Mouse (Mus musculus): ENCODE data around the gene Kmt2e. TPM values are rescaled to one million over a fixed set of nuclear protein-coding genes. Genes with fewer than 3 reads are reported as not detected.

Kmt2e gene
- polyA plus RNA-seq, 1 experiment from 2014 or later = 178 TPM

DNA sequence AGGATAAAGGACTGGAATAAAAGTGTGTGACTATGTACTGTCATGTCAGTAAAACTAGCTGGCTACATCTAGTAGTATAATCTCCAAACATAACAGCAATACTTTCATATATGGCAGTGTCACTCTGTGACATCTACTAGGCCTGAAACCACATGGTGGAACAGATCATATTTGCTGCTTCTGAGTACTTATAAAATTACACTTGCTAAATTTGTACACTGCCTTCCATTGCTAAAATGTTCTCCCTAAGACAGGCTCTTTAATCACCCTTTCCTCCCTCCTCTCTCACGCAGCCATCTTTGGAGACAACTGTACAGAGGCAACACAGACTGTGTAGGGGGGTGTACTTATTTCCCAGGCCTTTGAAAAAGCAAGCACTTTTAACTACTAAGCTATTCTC, 13.8 kb upstream of the Kmt2e start:
- whole genome bisulfite sequencing = 23% methylated on average over 1 of the region's 1 CpGs
- Histone ChIP-seq H3K36me3 (peaks cover 18% of the 10 kb centered on the region; the same call in 1 of the 2 replicates), H3K9ac (replicated peaks) (no peak overlapping the region), H3K27ac (0 out of 2 replicates have a peak overlapping the region, but pooled peaks have one; percentile 35), H3K27me3 (no peaks in the 10 kb centered on the region), H3K4me1 (replicated peaks) (peaks cover 70% of the 10 kb centered on the region), H3K9me3 (no peaks in the 10 kb centered on the region), H3K4me2 (replicated peaks) (no peak overlapping the region), H3K4me3 (replicated peaks) (no peak overlapping the region)
- no peak for ATAC-seq

DNA sequence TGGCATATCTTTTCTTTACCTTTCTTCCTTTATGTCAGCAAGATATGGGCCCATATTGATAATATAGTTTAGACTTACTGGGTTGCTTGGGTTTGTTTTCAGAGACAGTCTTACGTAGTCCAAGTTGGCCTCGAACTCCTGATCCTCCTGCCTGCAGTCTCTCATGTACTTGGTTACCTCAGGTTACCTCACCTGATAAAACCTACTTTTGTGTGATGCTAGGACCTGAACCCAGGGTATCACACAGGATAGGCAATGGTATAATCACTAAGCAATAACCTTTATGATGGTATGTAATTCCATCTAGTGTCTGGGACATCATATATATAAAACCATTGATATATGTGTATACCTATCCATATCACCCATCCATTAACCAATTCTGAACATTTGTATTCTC, 12.8 kb upstream of the Kmt2e start:
- ATAC-seq = no peak
- H3K4me3 ChIP-seq (replicated peaks) = no peak overlapping the region
- no peaks in the 10 kb centered on the region for H3K27me3 ChIP-seq
- H3K4me1 ChIP-seq (replicated peaks) = peaks cover 70% of the 10 kb centered on the region
- WGBS = 100% methylated on average over 2 of the region's 2 CpGs
- H3K9me3 ChIP-seq = no peaks in the 10 kb centered on the region
- H3K9ac ChIP-seq (replicated peaks) = no peak overlapping the region
- H3K4me2 ChIP-seq (replicated peaks) = no peak overlapping the region
- H3K36me3 ChIP-seq = peaks cover 19% of the 10 kb centered on the region
- H3K27ac ChIP-seq = no peak overlapping the region

- WGBS = 86% methylated on average over 3 of the region's 3 CpGs
- no peak overlapping the region for H3K4me3 ChIP-seq (replicated peaks)
These were observed 11.2 kb upstream of the Kmt2e start for GRCm38 (mm10) chr5:23423036-23423435.

GRCm38 (mm10) chr5:23427501-23427900, 6.7 kb upstream of the Kmt2e start:
- Histone ChIP-seq H3K9ac (replicated peaks) (no peak overlapping the region), H3K9me3 (no peaks in the 10 kb centered on the region), H3K36me3 (peaks cover 19% of the 10 kb centered on the region), H3K27me3 (no peaks in the 10 kb centered on the region), H3K4me2 (replicated peaks) (peak overlapping the region; percentile 16; the same call in 1 of the 2 replicates), H3K27ac (0 out of 2 replicates have a peak overlapping the region, but pooled peaks have one; percentile 44), H3K4me1 (replicated peaks) (peaks cover 69% of the 10 kb centered on the region), H3K4me3 (replicated peaks) (no peak overlapping the region)
- ATAC-seq = no peak
- WGBS = 35% methylated on average over 1 of the region's 1 CpGs

More at GRCm38 (mm10) chr5:23423036-23423435, 11.2 kb upstream of the Kmt2e start:
- Histone ChIP-seq H3K27ac (no peak overlapping the region), H3K27me3 (no peaks in the 10 kb centered on the region), H3K9ac (replicated peaks) (no peak overlapping the region), H3K4me2 (replicated peaks) (no peak overlapping the region), H3K9me3 (no peaks in the 10 kb centered on the region), H3K36me3 (peaks cover 22% of the 10 kb centered on the region), H3K4me1 (replicated peaks) (peaks cover 69% of the 10 kb centered on the region)
- ATAC-seq = no peak

- Histone ChIP-seq H3K4me2 (replicated peaks) (peak overlapping the region; percentile 91), H3K4me3 (replicated peaks) (peak overlapping the region; percentile 99), H3K27me3 (no peaks in the 10 kb centered on the region), H3K36me3 (peaks cover 4% of the 10 kb centered on the region; the same call in 1 of the 2 replicates), H3K9me3 (no peaks in the 10 kb centered on the region), H3K27ac (peak overlapping the region; percentile 77), H3K4me1 (replicated peaks) (peaks cover 45% of the 10 kb centered on the region), H3K9ac (replicated peaks) (peak overlapping the region; percentile 65)
- 13% methylated on average over 10 of the region's 10 CpGs for WGBS
- ATAC-seq = no peak
These were observed 3.0 kb upstream of the Kmt2e start for GRCm38 (mm10) chr5:23431070-23431864.

DNA sequence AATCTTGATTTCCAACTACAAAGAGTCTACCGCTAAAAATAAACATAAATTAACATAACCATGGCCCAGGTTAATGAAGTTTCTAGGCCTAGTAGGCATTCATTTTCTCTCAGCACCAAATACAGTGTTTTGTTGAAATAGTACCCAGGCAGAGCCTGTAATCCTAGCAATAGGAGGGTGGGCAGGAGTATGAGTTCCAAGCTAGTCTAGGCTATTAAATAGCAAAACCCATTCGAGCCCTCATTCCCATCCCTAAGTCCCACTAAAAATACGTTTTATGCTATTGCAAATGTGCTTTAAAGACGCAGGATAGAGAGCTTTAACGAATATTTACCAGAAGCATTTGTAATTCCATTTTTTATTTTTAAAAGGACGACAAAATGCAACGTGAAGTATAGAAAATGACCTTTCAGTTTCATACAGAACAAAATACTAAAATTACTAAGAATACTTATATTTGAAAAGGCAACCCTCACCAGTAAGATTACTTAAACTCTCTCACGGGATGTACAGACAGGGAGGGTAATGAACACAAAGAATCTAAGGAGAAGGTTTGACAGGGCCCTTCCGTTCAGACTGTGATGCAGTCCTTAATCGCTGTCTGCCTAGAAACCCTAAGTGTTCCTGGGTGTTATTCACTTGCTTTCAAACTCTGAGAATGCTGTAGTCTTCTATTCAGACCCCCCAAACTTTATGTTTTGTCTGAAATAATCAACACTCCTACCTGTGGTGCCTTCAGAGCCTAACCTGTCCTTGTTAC, 2.1 kb upstream of the Kmt2e start:
- 2% methylated on average over 10 of the region's 10 CpGs for WGBS
- peak overlapping the region; percentile 100 for H3K27ac ChIP-seq
- peak overlapping the region; percentile 91 for H3K4me2 ChIP-seq (replicated peaks)
- H3K27me3 ChIP-seq = no peaks in the 10 kb centered on the region
- 0 out of 2 replicates have a peak, but pooled peaks have one; percentile 0 for ATAC-seq
- no peaks in the 10 kb centered on the region for H3K9me3 ChIP-seq
- H3K4me3 ChIP-seq (replicated peaks) = peak overlapping the region; percentile 99
- H3K9ac ChIP-seq (replicated peaks) = peak overlapping the region; percentile 100
- H3K36me3 ChIP-seq = no peaks in the 10 kb centered on the region
- peaks cover 40% of the 10 kb centered on the region for H3K4me1 ChIP-seq (replicated peaks)

GRCm38 (mm10) chr5:23432708-23433645, 1.3 kb upstream of the Kmt2e start:
- peak overlapping the region; percentile 99 for H3K4me3 ChIP-seq (replicated peaks)

GRCm38 (mm10) chr5:23434598-23435481, 599 bp downstream of the Kmt2e start:
- H3K9ac ChIP-seq (replicated peaks) = peak overlapping the region; percentile 100
- under 1% methylated on average over 46 of the region's 46 CpGs for WGBS
- H3K9me3 ChIP-seq = no peaks in the 10 kb centered on the region
- no peak for ATAC-seq
- H3K36me3 ChIP-seq = no peaks in the 10 kb centered on the region
- peaks cover 28% of the 10 kb centered on the region for H3K4me1 ChIP-seq (replicated peaks)
- peak overlapping the region; percentile 99 for H3K4me3 ChIP-seq (replicated peaks)
- H3K27ac ChIP-seq = peak overlapping the region; percentile 100
- H3K27me3 ChIP-seq = no peaks in the 10 kb centered on the region
- H3K4me2 ChIP-seq (replicated peaks) = peak overlapping the region; percentile 91

More at GRCm38 (mm10) chr5:23432708-23433645, 1.3 kb upstream of the Kmt2e start:
- WGBS = under 1% methylated on average over 60 of the region's 61 CpGs
- Histone ChIP-seq H3K9me3 (no peaks in the 10 kb centered on the region), H3K9ac (replicated peaks) (peak overlapping the region; percentile 100), H3K4me2 (replicated peaks) (peak overlapping the region; percentile 91), H3K27me3 (no peaks in the 10 kb centered on the region), H3K4me1 (replicated peaks) (peaks cover 38% of the 10 kb centered on the region), H3K27ac (peak overlapping the region; percentile 100), H3K36me3 (no peaks in the 10 kb centered on the region)
- peak; percentile 92 for ATAC-seq

DNA sequence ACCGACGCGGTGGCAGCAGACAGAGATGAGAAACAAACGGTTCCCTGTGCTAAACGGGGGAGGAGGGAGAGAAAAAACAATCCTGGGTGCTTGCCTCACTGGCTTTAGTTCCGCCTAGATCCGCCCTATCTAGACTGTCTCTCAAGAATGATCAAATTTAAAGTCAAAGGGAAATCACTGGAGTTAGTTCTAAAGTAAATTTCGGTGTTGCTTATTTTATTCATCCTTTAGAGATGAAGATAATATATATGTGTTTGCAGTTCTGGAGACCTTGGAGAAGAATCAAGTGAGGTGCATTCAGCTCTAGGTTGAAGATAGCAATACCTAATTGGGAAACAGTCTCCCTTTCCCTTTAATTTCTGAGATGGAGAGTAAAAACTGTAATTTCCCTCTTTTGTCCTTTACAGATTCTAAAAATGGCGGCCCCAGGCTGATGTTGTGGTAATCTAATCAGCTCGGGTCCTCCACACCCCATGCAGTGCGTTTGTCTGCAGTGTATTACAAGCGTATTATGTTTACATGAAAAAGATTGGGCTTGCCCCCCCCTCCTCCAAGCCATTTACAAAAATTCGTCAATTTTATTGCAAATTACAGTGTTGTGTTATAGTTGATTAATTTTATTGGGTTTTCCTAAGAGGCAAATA, 1.4 kb downstream of the Kmt2e start:
- under 1% methylated on average over 13 of the region's 13 CpGs for WGBS
- Histone ChIP-seq H3K36me3 (no peaks in the 10 kb centered on the region), H3K27ac (peak overlapping the region; percentile 100), H3K27me3 (no peaks in the 10 kb centered on the region), H3K9me3 (no peaks in the 10 kb centered on the region), H3K4me2 (replicated peaks) (peak overlapping the region; percentile 91), H3K4me3 (replicated peaks) (peak overlapping the region; percentile 99), H3K9ac (replicated peaks) (peak overlapping the region; percentile 100), H3K4me1 (replicated peaks) (peaks cover 25% of the 10 kb centered on the region)
- no peak for ATAC-seq

GRCm38 (mm10) chr5:23436735-23437134, 2.5 kb downstream of the Kmt2e start:
- no peaks in the 10 kb centered on the region for H3K36me3 ChIP-seq
- H3K4me3 ChIP-seq (replicated peaks) = peak overlapping the region; percentile 99
- ATAC-seq = no peak
- no peaks in the 10 kb centered on the region for H3K27me3 ChIP-seq
- 6% methylated on average over 2 of the region's 2 CpGs for WGBS
- peak overlapping the region; percentile 91 for H3K4me2 ChIP-seq (replicated peaks)
- H3K27ac ChIP-seq = no peak overlapping the region
- H3K9me3 ChIP-seq = no peaks in the 10 kb centered on the region
- H3K4me1 ChIP-seq (replicated peaks) = peaks cover 32% of the 10 kb centered on the region
- peak overlapping the region; percentile 100 for H3K9ac ChIP-seq (replicated peaks)
